24 mouse cellular contexts compared by ENCODE assay signal in the genomic region with DNA sequence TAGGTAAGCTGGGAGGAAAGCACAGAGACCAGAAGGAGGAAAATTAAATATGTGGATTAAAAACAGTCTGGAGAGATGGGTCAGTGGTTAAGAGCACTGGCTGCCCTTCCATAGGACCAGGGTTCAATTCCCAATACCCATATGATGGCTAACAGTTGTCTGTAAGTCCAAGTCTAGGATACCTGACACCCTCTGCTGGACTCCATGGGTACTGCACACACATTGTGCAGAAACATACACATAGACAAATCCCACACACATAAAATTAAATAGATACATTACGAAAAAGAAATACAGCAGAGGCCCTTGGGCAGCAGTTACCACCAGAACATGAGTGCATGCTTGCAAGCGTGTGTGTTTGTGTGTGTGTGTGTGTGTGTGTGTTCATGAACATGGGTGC. TPM values are rescaled to one million over a fixed set of nuclear protein-coding genes. Genes with fewer than 3 reads are reported as not detected.
DNase-seq lines count a peak whose midpoint lies in the region; ATAC-seq and TF ChIP-seq lines count a peak whose summit lies in the region.
"Had no signal": no experiment of that assay in that cellular context is flagged by ENCODE, and none has a peak within 500 bp of the region (broad histone marks: within the 10 kb centered on the region; RNA-seq: fewer than 3 reads in every experiment).

No protein-coding gene starts in this region.

- DNase-seq in heart, adult 2 months: no peak
- no peak for DNase-seq in heart, adult 8-10 months (ENCODE audit: low spot score)
- no peak for DNase-seq in liver, embryonic 14.5 days (ENCODE audit: low read depth in 3 of 3, low spot score in 3 of 3)
- no peak for DNase-seq in CH12.LX (ENCODE audit: extremely low read depth)
- DNase-seq in brain, embryonic 14.5 days (ENCODE audit: low read depth): no peak
- no peak for DNase-seq in ovary, postnatal 36 days (ENCODE audit: low spot score)
- no peak for DNase-seq in spleen, postnatal 14 days (ENCODE audit: low spot score in 2 of 2)
- DNase-seq: adrenal gland, adult 2 months; cerebellum, adult 2 months; cerebellum, postnatal 25 days; heart, postnatal 10 days; kidney, adult 8-10 months; kidney, postnatal 10 days had no signal

- no peak for TF ChIP-seq EP300 in heart, adult 2 months (IDR thresholded peaks at IDR 0.05; ENCODE audit: insufficient read depth, low read depth, low read length)
- no peak for TF ChIP-seq EP300 in liver, embryonic 14.5 days (IDR thresholded peaks at IDR 0.05; ENCODE audit: low read depth)
- no peak for TF ChIP-seq EP300 in CH12.LX (IDR thresholded peaks at IDR 0.05; ENCODE audit: low read length)

- no peak overlapping the region for H3K4me3 ChIP-seq in heart, adult 2 months
- H3K4me3 ChIP-seq in liver, embryonic 14.5 days (ENCODE audit: insufficient read depth in 1 of 2, low read depth in 2 of 2, low read length in 2 of 2): no peak overlapping the region
- H3K4me3 ChIP-seq in liver, embryonic 12.5 days: no peak overlapping the region
- no peak overlapping the region for H3K4me3 ChIP-seq in CH12.LX (replicated peaks in 1 of 3; ENCODE audit: low read depth in 2 of 3, low read length in 2 of 3, poor library complexity in 1 of 3)
- H3K4me3 ChIP-seq: embryonic facial prominence, embryonic 13.5 days; erythroblast, embryonic 14.5 days; forebrain, embryonic 12.5 days; hindbrain, embryonic 10.5 days; limb, embryonic 13.5 days; liver, embryonic 15.5 days; midbrain, embryonic 10.5 days; neural tube, embryonic 15.5 days had no signal

- H3K9me3 ChIP-seq in liver, embryonic 14.5 days (ENCODE audit: control insufficient read depth, low read length): no peaks in the 10 kb centered on the region
- 0 out of 2 replicates have a peak, but pooled peaks cover 4% of the 10 kb centered on the region for H3K9me3 ChIP-seq in liver, embryonic 12.5 days (replicated peaks)
- H3K9me3 ChIP-seq in CH12.LX (replicated peaks; ENCODE audit: low read length): peaks cover 7% of the 10 kb centered on the region
- H3K9me3 ChIP-seq: forebrain, embryonic 12.5 days; liver, embryonic 15.5 days; neural tube, embryonic 15.5 days had no signal

- H3K4me1 ChIP-seq in heart, adult 2 months (ENCODE audit: control insufficient read depth, insufficient read depth, low read length): no peaks in the 10 kb centered on the region
- H3K4me1 ChIP-seq in liver, embryonic 14.5 days (replicated peaks; ENCODE audit: control insufficient read depth in 2 of 2, insufficient read depth in 2 of 2, low read length in 1 of 2): no peaks in the 10 kb centered on the region
- H3K4me1 ChIP-seq in liver, embryonic 12.5 days: no peaks in the 10 kb centered on the region
- H3K4me1 ChIP-seq in CH12.LX (ENCODE audit: control insufficient read depth in 1 of 2, insufficient read depth in 2 of 2): no peaks in the 10 kb centered on the region; a peak in 1 of 4 replicates
- H3K4me1 ChIP-seq: embryonic facial prominence, embryonic 13.5 days; forebrain, embryonic 12.5 days; hindbrain, embryonic 10.5 days; limb, embryonic 13.5 days; liver, embryonic 15.5 days; midbrain, embryonic 10.5 days; neural tube, embryonic 15.5 days had no signal

- in situ Hi-C loops in CH12.LX (cut with MboI; ENCODE audit: low pct_ligation_motif_present, low pct_unique_long_range_greater_than_20kb, low sequenced_read_pairs): no loop called here

- dilution Hi-C loops in CH12.LX (cut with MboI; ENCODE audit: extremely low pct_ligation_motif_present, extremely low pct_unique_long_range_greater_than_20kb, low sequenced_read_pairs): no loop called here

- H3K79me2 ChIP-seq in heart, adult 2 months (replicated peaks; ENCODE audit: control insufficient read depth, insufficient read depth, low read length): no peaks in the 10 kb centered on the region
- no peaks in the 10 kb centered on the region for H3K79me2 ChIP-seq in CH12.LX (replicated peaks; ENCODE audit: control insufficient read depth, extremely low read depth, insufficient read depth, poor library complexity, severe bottlenecking)

- no peak for TF ChIP-seq RAD21 in CH12.LX (IDR thresholded peaks at IDR 0.05; ENCODE audit: low read depth, low read length)

- no peaks in the 10 kb centered on the region for H3K36me3 ChIP-seq in heart, adult 2 months (ENCODE audit: control insufficient read depth, insufficient read depth, low read length)
- H3K36me3 ChIP-seq in liver, embryonic 14.5 days (replicated peaks; ENCODE audit: control insufficient read depth, insufficient read depth, low read depth): no peaks in the 10 kb centered on the region
- H3K36me3 ChIP-seq in liver, embryonic 12.5 days: no peaks in the 10 kb centered on the region
- no peaks in the 10 kb centered on the region for H3K36me3 ChIP-seq in CH12.LX (replicated peaks in 1 of 2; ENCODE audit: control insufficient read depth in 1 of 2, insufficient read depth in 1 of 2, low read length in 1 of 2)
- H3K36me3 ChIP-seq: embryonic facial prominence, embryonic 13.5 days; forebrain, embryonic 12.5 days; hindbrain, embryonic 10.5 days; limb, embryonic 13.5 days; liver, embryonic 15.5 days; midbrain, embryonic 10.5 days; neural tube, embryonic 15.5 days had no signal

- TF ChIP-seq POLR2A in heart, adult 2 months (IDR thresholded peaks at IDR 0.05; ENCODE audit: insufficient read depth, low read depth, low read length): no peak
- TF ChIP-seq POLR2A in CH12.LX (IDR thresholded peaks at IDR 0.05; ENCODE audit: low read depth, low read length): no peak
- no peak for TF ChIP-seq POLR2A in brain, embryonic 14.5 days (IDR thresholded peaks at IDR 0.05; ENCODE audit: borderline replicate concordance, extremely low read depth, insufficient read depth, insufficient read length, poor library complexity, severe bottlenecking)

- H3K27me3 ChIP-seq in heart, adult 2 months (ENCODE audit: control insufficient read depth, insufficient read depth, low read length): no peaks in the 10 kb centered on the region
- no peaks in the 10 kb centered on the region for H3K27me3 ChIP-seq in liver, embryonic 14.5 days (ENCODE audit: control insufficient read depth, insufficient read depth, low read length)
- H3K27me3 ChIP-seq in liver, embryonic 12.5 days (replicated peaks): peaks cover 6% of the 10 kb centered on the region; the same call in 1 of the 2 replicates
- H3K27me3 ChIP-seq in CH12.LX (replicated peaks): peaks cover 54% of the 10 kb centered on the region
- H3K27me3 ChIP-seq: embryonic facial prominence, embryonic 13.5 days; liver, embryonic 15.5 days; neural tube, embryonic 15.5 days had no signal

- peak; percentile 30 for TF ChIP-seq CTCF in heart, adult 2 months (IDR thresholded peaks at IDR 0.05)
- 0 out of 2 replicates have a peak, but pooled peaks have one; percentile 22 for TF ChIP-seq CTCF in liver, embryonic 14.5 days (IDR thresholded peaks at IDR 0.05; ENCODE audit: low read depth)
- peak; percentile 22 to 34; a peak in 1 of 4 replicates for TF ChIP-seq CTCF in CH12.LX (conservative IDR thresholded peaks at IDR 0.05 in 1 of 2, IDR thresholded peaks at IDR 0.05 in 1 of 2; ENCODE audit: low read depth in 2 of 2, low read length in 2 of 2)
- peak; percentile 21; the same call in 1 of the 2 replicates for TF ChIP-seq CTCF in brain, embryonic 14.5 days (IDR thresholded peaks at IDR 0.05; ENCODE audit: borderline replicate concordance, extremely low read depth, insufficient read depth, insufficient read length)

- ATAC-seq in liver, embryonic 14.5 days (ENCODE audit: insufficient read depth): no peak
- no peak for ATAC-seq in liver, embryonic 12.5 days
- ATAC-seq: lung, postnatal 0 days had no signal

- H3K27ac ChIP-seq in heart, adult 2 months: no peak overlapping the region
- no peak overlapping the region for H3K27ac ChIP-seq in liver, embryonic 14.5 days
- no peak overlapping the region for H3K27ac ChIP-seq in liver, embryonic 12.5 days
- H3K27ac ChIP-seq in CH12.LX (ENCODE audit: insufficient read depth, low read depth): no peak overlapping the region
- H3K27ac ChIP-seq: embryonic facial prominence, embryonic 13.5 days; forebrain, embryonic 12.5 days; hindbrain, embryonic 10.5 days; limb, embryonic 13.5 days; liver, embryonic 15.5 days; midbrain, embryonic 10.5 days; neural tube, embryonic 15.5 days had no signal

- intact Hi-C loops in heart, adult 2 months (cut with DNase I): no loop called here

- no peak overlapping the region for H3K4me2 ChIP-seq in liver, embryonic 14.5 days (ENCODE audit: low read depth)
- H3K4me2 ChIP-seq in liver, embryonic 12.5 days: no peak overlapping the region
- no peak overlapping the region for H3K4me2 ChIP-seq in CH12.LX (ENCODE audit: insufficient read depth, low read depth, poor library complexity, severe bottlenecking)
- H3K4me2 ChIP-seq: embryonic facial prominence, embryonic 13.5 days; forebrain, embryonic 12.5 days; heart, embryonic 11.5 days; limb, embryonic 13.5 days; liver, embryonic 15.5 days; neural tube, embryonic 15.5 days had no signal

- H3K9ac ChIP-seq in heart, adult 2 months (ENCODE audit: low read depth, low read length): no peak overlapping the region
- H3K9ac ChIP-seq in liver, embryonic 14.5 days (replicated peaks): no peak overlapping the region
- no peak overlapping the region for H3K9ac ChIP-seq in liver, embryonic 12.5 days
- H3K9ac ChIP-seq in CH12.LX (ENCODE audit: insufficient read depth, low read depth): no peak overlapping the region
- H3K9ac ChIP-seq: embryonic facial prominence, embryonic 13.5 days; forebrain, embryonic 12.5 days; limb, embryonic 13.5 days; liver, embryonic 15.5 days; neural tube, embryonic 15.5 days had no signal

- 96% methylated on average over 2 of the region's 2 CpGs for WGBS in heart, adult 2 months
- 50% methylated on average over 2 of the region's 2 CpGs for WGBS in liver, embryonic 14.5 days (ENCODE audit: insufficient replicate concordance)
- WGBS in liver, embryonic 12.5 days (ENCODE audit: insufficient replicate concordance): 68% methylated on average over 2 of the region's 2 CpGs

TF ChIP-seq in CH12.LX, 34 proteins besides CTCF, POLR2A, EP300 and RAD21 (continues in another document):
- no peak for TF ChIP-seq POLR2AphosphoS2 (IDR thresholded peaks at IDR 0.05; ENCODE audit: low read depth, low read length)
- no peak for TF ChIP-seq ZKSCAN1 (IDR thresholded peaks at IDR 0.05; ENCODE audit: borderline replicate concordance, low read depth, low read length)
- no peak for TF ChIP-seq JUND (conservative IDR thresholded peaks at IDR 0.05; ENCODE audit: low read depth, low read length)
- no peak for TF ChIP-seq ZC3H11A (IDR thresholded peaks at IDR 0.05; ENCODE audit: low read depth, low read length)
- TF ChIP-seq MYC (IDR thresholded peaks at IDR 0.05; ENCODE audit: low read depth, low read length): no peak

RNA-seq across cellular contexts. Expression of gene Lgr6, which starts 40.6 kb away (rescaled TPM):
- total RNA-seq in heart, adult 2 months (2021): 10 to 100 TPM; 12.2 to 14.4 TPM
- 12.6 and 21.5 TPM in 2 replicates for polyA plus RNA-seq in heart, adult 2 months (2012; rRNA removed)
- 10 to 100 TPM; 12.9 to 17.9 (median 15.9) TPM for total RNA-seq in heart, adult 8-10 months (2022)
- 0.02 TPM in 2 replicates for polyA plus RNA-seq in liver, embryonic 14.5 days (2012; rRNA removed)
- polyA plus RNA-seq in liver, embryonic 14.5 days (2014; fragmentation: Nextera tagmentation; extraction: Ambion mirVana): 0.05 and 0.08 TPM in 2 replicates
- 0.30 and 0.36 TPM in 2 replicates for polyA plus RNA-seq in liver, embryonic 12.5 days (2016; fragmentation: Nextera tagmentation; extraction: Ambion mirVana)
- 0.17 and 0.38 TPM in 2 replicates for total RNA-seq in CH12.LX (2012; rRNA removed)
- 0.07 TPM in 1 of 2 replicates, not detected in the other for total RNA-seq in CH12.LX (2014; rRNA removed)
- polyA plus RNA-seq in CH12.LX (2012; ENCODE audit: insufficient read length, low read depth): 0.16 TPM in 2 replicates
- 0.38 and 0.63 TPM in 2 replicates for polyA plus RNA-seq in brain, embryonic 14.5 days (2012; rRNA removed)
- polyA plus RNA-seq: erythroblast, embryonic 14.5 days had no signal
